Mouse (Mus musculus) ES-Bruce4 (cell line): ENCODE measurements at regions not wholly inside any gene's neighbourhood (a gene's known extent, or its start where the extent isn't known, plus 50 kb on each side); places are given as distances from the start of the nearest gene placed in this dataset.

Source experiments
- H3K27ac ChIP-seq: 2 replicates; pipeline ENCODE4 v1.5.1; 2012; ENCODE audit warnings: low read length, inconsistent platforms; ENCODE audit not compliant: insufficient read depth
- H3K27me3 ChIP-seq: 2 replicates; pipeline ENCODE4 v1.6.1; 2012; ENCODE audit warnings: mild to moderate bottlenecking, low read length, inconsistent platforms; ENCODE audit not compliant: control insufficient read depth, poor library complexity, insufficient read depth, severe bottlenecking
- H3K36me3 ChIP-seq: 2 replicates; pipeline ENCODE4 v1.6.1; 2012; ENCODE audit warnings: inconsistent platforms, mild to moderate bottlenecking, low read length, moderate library complexity; ENCODE audit not compliant: control insufficient read depth, poor library complexity, insufficient read depth, severe bottlenecking
- H3K4me1 ChIP-seq: one replicate; pipeline ENCODE4 v1.8.1; 2011; ENCODE audit warnings: low read length; ENCODE audit not compliant: control insufficient read depth, insufficient read depth
- H3K4me3 ChIP-seq: 2 replicates; pipeline ENCODE4 v1.5.1; 2011; ENCODE audit warnings: low read depth, mild to moderate bottlenecking, low read length
- H3K9ac ChIP-seq: 2 replicates; pipeline ENCODE4 v1.6.1; 2012; ENCODE audit warnings: low read depth, mild to moderate bottlenecking, inconsistent platforms; ENCODE audit not compliant: poor library complexity, severe bottlenecking
- H3K9me3 ChIP-seq: replicated peaks from 2 replicates; pipeline ENCODE4 v1.6.1; 2012; ENCODE audit warnings: mild to moderate bottlenecking, low read length, inconsistent platforms; ENCODE audit not compliant: control insufficient read depth, poor library complexity, insufficient read depth, severe bottlenecking
- CTCF ChIP-seq: IDR thresholded peaks from one replicate; pipeline ENCODE4 v1.8.1; 2011; ENCODE audit warnings: low read depth, low read length
- EP300 ChIP-seq: IDR thresholded peaks from 2 replicates; pipeline ENCODE4 v1.6.1; 2011; ENCODE audit warnings: low read depth, low read length; ENCODE audit not compliant: insufficient read depth
- POLR2A ChIP-seq: IDR thresholded peaks from one replicate; pipeline ENCODE4 v1.8.1; 2011; ENCODE audit warnings: low read length; ENCODE audit not compliant: insufficient read depth

DNA sequence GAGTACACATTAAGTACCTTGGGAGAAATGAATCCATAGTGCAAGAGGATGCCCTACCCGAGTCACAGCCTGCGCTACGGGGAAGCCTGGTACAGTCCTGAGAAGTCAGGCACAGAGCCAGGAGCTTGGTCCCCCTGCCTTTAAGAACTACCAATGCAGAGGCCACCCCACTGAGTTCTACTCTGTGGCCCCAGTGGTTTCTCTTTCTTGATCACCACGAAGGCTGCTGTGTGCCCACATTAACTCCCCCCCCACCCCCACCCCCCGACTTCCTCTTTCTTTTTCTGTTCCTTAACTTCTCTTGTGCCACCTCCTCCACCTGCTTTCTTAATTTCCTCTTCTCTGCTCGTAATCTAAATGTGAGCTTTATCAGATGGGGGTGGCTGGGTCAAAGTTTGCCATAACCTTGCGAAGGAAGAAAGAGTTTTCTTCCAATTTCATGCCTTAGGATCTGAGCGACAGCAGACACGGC, 84.7 kb upstream of the Tbl1xr1 start:
- Histone ChIP-seq H3K4me1 (no peaks in the 10 kb centered on the region), H3K9me3 (no peaks in the 10 kb centered on the region), H3K27ac (no peak overlapping the region), H3K27me3 (no peaks in the 10 kb centered on the region), H3K9ac (no peak overlapping the region), H3K36me3 (no peaks in the 10 kb centered on the region), H3K4me3 (no peak overlapping the region)
- TF ChIP-seq EP300 (no peak), CTCF (no peak), POLR2A (no peak)

DNA sequence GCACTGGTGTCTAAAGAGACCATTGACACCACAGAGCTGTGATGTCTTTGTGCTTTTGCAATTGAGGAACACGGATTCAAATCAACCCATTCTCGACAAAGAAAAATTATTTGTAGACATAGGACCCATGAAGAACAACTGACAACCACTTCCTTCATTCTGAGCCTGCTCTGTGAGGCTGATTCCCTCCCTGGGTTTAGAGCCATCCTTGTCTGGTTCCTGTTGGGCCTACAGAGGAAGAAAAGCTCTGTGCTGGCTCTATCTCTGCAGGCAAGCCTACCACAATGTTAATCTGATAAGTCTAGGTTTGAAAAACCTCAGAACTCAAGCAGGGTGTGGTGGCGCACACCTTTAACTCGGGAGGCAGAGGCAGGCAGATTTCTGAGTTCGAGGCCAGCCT, 84.2 kb upstream of the Tbl1xr1 start:
- H3K4me3 ChIP-seq: no peak overlapping the region
- TF ChIP-seq CTCF (no peak), EP300 (no peak), POLR2A (no peak)

DNA sequence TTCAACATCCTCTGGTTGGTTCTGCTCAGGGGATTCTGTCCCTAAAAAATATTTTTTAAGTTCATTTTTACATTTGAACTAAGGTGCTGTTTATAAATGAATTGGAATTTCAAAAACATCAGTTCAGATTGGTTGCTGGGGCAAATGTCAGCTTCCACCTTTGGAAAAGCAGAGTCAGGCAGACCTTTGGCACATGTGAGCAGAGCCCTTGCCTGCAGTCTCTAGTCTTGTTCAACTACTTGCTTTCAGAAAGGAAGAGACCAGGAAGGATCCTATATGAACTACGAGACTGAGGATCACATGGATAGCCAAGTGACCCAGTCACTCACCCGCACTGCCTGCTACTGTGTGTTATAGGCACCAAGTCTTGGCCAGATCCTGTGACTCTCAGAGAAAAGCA, 82.5 kb upstream of the Tbl1xr1 start:
- H3K27me3 ChIP-seq: no peaks in the 10 kb centered on the region

More for the DNA sequence above, 84.2 kb upstream of the Tbl1xr1 start:
- H3K27me3 ChIP-seq: no peaks in the 10 kb centered on the region
- H3K9me3 ChIP-seq: no peaks in the 10 kb centered on the region
- no peak overlapping the region for H3K9ac ChIP-seq
- H3K27ac ChIP-seq: no peak overlapping the region
- H3K36me3 ChIP-seq: no peaks in the 10 kb centered on the region
- no peaks in the 10 kb centered on the region for H3K4me1 ChIP-seq

DNA sequence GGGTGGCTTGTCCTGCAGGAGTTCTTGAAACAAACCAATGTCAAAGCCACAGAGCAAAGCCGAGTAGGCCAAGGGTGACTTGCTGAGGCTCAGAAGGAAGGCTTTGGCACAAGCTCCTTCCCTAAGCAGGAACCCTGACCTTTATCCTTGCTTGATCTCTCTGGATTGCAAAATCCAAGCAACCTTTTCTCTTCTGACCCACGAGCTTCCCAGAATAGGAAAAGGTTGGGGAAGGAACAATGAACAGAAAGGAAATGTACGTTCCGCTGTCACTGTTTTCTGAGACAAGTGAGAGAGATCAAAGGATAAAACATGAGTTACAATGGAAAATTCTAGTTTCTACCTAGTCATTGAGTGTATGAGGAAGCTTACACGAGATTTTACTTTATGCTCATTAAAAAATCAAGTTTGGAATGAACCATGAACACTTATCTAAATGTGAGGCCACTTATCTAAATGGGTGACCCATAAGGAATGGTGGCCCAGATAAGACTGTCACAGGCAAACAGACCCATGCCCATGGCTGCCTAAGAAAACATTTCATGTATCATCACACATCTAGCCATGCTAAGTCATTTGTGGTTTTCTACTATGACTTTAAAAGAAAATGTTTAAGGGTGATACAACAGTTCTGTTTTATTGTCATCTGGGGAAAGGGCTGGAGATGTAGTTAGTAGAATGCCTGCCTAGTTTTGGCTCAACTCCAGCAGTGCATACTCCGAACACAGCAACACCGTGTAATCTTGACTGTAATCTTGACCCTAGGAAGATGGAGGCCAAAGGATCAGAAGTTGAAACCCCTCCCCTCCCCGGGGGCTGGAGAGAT, 80.7 kb upstream of the Tbl1xr1 start:
- Histone ChIP-seq H3K9me3 (peaks cover 5% of the 10 kb centered on the region; the same call in 1 of the 2 replicates), H3K4me3 (no peak overlapping the region), H3K4me1 (no peaks in the 10 kb centered on the region), H3K36me3 (no peaks in the 10 kb centered on the region), H3K9ac (no peak overlapping the region), H3K27ac (no peak overlapping the region), H3K27me3 (no peaks in the 10 kb centered on the region)
- TF ChIP-seq EP300 (no peak), POLR2A (no peak), CTCF (no peak)

More for the DNA sequence above, 82.5 kb upstream of the Tbl1xr1 start:
- TF ChIP-seq POLR2A (no peak), CTCF (no peak), EP300 (no peak)
- no peak overlapping the region for H3K9ac ChIP-seq
- no peak overlapping the region for H3K27ac ChIP-seq
- H3K36me3 ChIP-seq: no peaks in the 10 kb centered on the region
- H3K9me3 ChIP-seq: peaks cover 3% of the 10 kb centered on the region; the same call in 1 of the 2 replicates
- no peak overlapping the region for H3K4me3 ChIP-seq
- no peaks in the 10 kb centered on the region for H3K4me1 ChIP-seq

DNA sequence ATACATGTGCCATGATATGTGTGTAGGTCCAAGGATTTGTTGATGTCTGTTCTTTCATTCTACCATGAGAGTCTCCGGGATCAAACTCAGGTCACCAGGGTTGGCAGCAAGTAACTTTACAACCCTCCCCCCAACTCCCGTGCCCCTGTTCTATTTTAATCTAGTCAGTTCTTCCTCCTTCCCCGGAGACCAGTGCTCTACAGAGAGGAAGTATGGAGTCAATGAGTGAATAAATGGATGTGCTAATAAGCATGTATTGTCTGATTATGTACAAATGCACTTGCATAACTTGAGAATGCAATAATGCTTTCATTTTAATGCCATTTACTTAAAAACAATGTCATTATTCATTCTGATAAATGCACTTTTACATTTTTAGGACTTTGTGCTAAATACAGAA, 79.1 kb upstream of the Tbl1xr1 start:
- Histone ChIP-seq H3K36me3 (no peaks in the 10 kb centered on the region), H3K27ac (no peak overlapping the region), H3K4me3 (no peak overlapping the region), H3K27me3 (no peaks in the 10 kb centered on the region), H3K9me3 (peaks cover 5% of the 10 kb centered on the region; the same call in 1 of the 2 replicates), H3K4me1 (no peaks in the 10 kb centered on the region), H3K9ac (no peak overlapping the region)
- no peak for TF ChIP-seq EP300
- TF ChIP-seq POLR2A: no peak
- TF ChIP-seq CTCF: no peak

DNA sequence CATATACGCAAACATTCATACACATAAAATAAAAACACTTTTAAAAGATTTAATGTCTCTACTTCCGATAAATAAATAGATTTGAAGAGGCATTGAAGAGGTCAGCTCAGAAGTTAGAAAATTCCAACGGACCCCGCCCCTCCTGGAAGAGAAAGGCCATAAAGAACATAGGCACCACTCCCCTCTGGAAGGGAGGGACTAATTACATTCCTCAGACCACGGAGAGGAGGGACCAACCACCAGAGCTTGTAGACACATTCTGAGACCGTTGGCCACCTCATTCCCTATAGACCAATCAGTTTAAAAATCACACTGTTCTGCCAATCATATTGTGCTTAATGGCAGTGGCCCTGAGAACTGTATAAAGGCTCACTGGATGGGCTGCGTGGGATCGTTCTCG, 71.0 kb upstream of the Tbl1xr1 start:
- Histone ChIP-seq H3K36me3 (no peaks in the 10 kb centered on the region), H3K9me3 (peaks cover 4% of the 10 kb centered on the region), H3K4me1 (peaks cover 4% of the 10 kb centered on the region), H3K27ac (peak overlapping the region; percentile 57), H3K27me3 (no peaks in the 10 kb centered on the region), H3K9ac (no peak overlapping the region), H3K4me3 (no peak overlapping the region)
- TF ChIP-seq POLR2A (no peak), EP300 (no peak), CTCF (no peak)
